Mouse (Mus musculus) CH12F3 (cell line): ENCODE results near the gene Dph5.
"Not testable (repeated sequence)": the region's sequence is repeated elsewhere in the genome, so short reads cannot be mapped to it uniquely, and the experiment has no call there.

Source experiments
- in situ Hi-C: fragments of 300-500 bp; cut with MboI; formaldehyde crosslinking; loops from 2 replicates; pipeline ENCODE4 v1.14.3; 2020; ENCODE audit warnings: low sequenced_read_pairs

Gene Dph5

GRCm38 (mm10) chr3:115887427-115888309 lies at the start of gene Dph5:
Gene Dph5 (plus strand): TSS chr3:115887837.
- in situ Hi-C loops, result no loop called here

DNA sequence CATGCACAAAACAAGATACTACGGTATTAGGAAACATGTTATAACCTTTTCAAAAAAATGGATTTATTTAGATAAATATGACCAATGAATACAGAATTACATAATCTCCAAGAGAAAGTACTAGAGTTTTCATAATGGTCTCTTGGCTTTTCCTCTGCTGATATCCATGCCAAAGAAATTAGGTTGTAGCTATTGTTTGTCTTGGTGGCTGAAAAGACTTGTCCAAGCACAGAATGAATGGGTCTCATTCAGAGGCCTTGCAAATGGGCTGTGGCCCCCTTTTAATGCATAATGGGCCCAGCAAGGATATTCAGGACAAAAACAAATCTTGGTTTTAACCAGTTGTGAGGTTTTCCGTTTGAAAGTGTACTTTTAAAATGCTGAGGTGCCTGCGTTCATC lies 43.1 kb upstream of the Dph5 start:
- in situ Hi-C loops, result no loop called here

DNA sequence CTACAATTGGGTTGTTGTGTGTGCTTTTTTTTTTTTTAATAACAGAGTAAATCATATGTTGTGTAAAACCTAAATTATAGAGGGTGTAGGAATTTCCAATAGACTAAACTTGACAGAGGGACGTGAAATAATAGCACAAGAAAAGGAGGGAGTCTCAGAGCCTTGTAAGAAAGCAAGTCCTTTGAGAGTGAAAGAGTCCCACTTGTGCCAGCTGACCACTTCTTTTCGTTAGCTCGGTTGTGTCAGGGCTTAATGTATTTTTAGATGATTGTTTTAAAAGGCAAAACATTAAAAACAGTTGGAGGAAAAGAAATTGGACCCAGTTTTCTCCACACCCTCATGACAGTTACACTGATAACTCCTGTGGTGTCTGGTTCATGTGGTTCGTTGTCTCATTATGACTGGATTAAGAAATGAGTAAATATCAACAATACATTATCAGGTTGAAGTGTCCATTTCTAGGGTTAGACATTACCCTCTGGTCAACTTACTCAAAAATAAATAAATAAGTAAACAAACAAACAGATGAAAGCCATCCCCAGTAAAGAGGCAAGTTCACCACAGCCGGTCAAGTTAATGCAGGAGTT lies 42.5 kb upstream of the Dph5 start:
- in situ Hi-C loops, result no loop called here

- in situ Hi-C loops, result no loop called here
Observed at GRCm38 (mm10) chr3:115845724-115846123, 41.9 kb upstream of the Dph5 start.

DNA sequence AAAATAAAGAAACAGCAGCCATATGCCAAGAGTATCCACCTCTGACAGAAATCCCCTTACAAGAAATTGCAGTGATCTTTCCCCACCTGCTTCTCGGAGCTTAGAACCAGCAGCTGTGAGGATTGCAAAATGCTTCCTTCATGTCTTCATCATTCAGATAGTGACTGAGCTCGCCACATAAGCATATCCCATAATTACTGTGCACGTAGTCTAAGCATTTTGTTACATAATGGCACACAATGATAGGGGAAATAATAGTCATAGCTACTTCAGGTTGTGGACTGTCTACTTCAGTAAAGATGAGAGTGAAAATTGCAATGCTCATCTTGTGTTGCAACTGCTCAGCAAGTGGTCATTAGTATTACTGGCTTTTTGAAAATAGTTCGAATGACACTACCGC lies 41.5 kb upstream of the Dph5 start:
- in situ Hi-C loops, result no loop called here

DNA sequence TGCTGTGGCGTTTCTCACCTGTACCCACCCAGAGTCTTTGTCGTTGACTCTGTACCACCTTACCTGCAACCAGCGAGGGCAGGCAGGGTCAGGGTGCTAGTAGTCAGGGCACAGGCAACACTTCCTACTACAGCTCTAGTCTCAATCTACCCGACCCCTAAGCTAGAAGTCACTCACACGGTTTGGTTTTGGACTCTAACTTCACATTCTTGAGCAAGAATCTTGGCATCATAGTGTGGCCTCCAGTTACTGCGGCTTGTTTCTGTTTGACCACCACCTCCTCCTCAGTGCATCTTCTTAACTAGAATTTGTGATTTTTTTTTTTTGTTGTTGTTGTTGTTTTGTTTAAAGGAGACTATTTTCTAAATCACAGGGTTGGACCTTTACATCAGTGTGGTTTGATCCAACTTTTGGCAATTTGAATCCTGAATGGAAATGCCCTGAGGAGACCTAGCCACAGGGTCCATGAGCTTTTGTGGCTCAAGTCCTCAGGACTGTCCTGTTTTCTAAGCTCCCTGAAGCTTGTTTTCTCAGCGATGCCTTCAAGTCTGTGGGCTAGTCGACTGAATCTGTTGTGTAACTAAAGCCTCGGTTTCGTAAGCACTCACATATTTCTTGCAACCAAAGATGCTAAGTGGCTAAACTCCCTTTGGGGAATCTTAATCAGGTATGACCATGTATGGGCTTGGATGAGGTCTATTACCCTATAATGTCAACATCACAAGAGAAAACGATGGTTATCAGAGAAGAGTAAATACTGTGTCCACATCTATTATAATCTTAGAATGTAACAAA lies 38.8 kb upstream of the Dph5 start:
- in situ Hi-C loops, result no loop called here

DNA sequence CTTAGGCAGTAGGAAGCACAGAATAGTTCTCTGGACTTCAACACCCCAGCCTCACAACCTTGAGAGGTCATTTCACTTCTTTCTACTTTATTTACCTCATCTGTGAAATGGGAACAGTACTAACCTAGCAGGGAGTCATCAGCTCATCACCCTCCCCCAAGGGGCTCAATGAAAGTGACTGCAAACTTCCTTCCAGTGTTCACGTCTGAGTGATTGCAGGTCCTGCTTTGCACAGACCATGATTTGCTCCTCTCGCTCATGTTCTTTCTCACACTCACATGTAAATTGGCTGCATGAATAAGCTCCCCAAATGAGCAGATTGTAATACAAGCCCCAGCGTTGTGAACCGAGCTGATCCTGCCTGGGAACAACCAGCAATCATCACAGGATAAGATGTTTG lies 36.7 kb upstream of the Dph5 start:
- in situ Hi-C loops, result no loop called here

- in situ Hi-C loops, result no loop called here
Observed at GRCm38 (mm10) chr3:115854672-115855191, 32.9 kb upstream of the Dph5 start.

DNA sequence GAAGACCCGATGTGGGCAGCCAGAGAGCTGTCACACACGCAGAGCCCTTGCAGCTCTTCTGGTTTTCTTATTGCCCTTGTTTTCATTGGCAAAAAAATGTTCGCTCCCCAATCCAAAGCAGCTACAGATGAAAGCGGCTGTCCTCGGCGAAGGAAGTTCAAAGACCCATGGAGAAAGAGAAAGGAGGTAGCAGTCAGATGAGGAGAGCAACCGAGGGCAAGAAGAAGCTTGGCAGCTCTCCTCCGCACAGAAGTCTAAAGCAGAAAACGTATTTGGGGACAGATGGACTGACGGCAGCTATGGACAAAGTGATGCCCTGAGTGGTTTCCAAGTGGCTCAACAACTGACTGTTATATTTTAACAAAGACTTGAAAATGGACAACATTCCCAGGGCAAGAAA lies 32.1 kb upstream of the Dph5 start:
- in situ Hi-C loops, result no loop called here

DNA sequence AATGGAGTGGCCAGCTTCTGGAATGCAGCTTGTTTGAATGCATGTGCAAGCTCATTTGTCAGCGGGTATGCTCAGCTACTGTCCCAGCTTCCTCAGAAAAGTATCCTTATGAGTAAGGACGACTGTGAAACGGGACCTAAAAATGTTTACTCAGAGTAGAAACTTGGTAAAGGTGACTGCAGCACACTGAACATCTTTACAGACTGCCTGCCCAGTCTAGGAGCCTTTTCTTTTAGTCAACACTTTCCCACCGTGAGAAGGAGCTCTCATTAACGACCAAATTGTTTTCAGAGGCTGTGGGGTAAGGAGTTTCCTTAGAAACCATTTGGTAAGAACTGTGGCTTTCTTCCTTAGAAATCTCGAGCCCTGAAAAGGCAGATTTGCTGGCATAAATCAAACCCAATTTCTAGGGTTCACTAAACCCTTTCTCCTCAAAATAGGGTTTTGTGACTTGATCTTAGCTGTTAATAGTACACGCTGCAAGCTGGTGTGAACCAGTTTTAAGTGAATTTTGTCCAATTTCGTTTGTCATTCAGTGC lies 31.1 kb upstream of the Dph5 start:
- in situ Hi-C loops, result no loop called here

GRCm38 (mm10) chr3:115857436-115857835 lies 30.2 kb upstream of the Dph5 start:
- in situ Hi-C loops, result no loop called here

DNA sequence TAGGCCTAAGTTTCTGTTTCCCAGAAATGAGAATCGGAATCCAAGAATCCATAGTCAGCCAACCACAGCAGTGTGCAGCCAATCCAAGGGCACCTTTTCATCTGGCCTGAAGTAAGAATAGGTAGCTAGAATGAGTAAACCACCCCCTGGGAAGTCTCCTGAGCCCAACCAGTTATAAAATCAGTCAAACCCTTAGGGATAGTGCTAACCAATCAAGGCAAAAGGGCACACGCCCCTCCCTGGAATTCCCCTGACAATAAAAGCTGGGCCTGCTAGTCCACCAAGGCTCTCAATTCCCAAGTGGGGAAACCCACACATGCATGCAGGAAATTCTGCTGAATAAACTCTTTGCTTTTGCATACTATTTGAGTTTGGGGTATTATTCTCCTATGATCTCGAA lies 28.8 kb upstream of the Dph5 start:
- in situ Hi-C loops, result no loop called here

- in situ Hi-C loops, result not testable (repeated sequence)
Observed at GRCm38 (mm10) chr3:115860780-115861179, 26.9 kb upstream of the Dph5 start.

DNA sequence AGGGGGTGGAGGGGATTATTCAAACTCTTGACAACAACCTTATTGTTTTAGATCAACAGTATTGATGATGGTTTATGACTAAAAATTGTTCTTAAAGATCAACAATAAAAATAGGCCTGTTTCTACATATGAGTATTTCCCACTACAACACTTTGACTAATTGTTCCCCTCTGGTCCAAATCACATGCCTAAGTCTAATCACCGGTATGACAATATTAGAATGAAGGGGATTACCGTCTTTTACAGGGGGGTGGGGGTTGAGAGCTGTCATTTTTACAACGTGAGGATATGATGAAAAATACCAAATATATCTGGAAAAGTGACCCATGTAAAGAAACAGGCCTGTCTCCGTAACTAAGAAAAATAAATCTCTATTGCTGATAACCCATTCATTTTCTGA lies 24.1 kb upstream of the Dph5 start:
- in situ Hi-C loops, result no loop called here

GRCm38 (mm10) chr3:115867150-115867549 lies 20.5 kb upstream of the Dph5 start:
- in situ Hi-C loops, result no loop called here

DNA sequence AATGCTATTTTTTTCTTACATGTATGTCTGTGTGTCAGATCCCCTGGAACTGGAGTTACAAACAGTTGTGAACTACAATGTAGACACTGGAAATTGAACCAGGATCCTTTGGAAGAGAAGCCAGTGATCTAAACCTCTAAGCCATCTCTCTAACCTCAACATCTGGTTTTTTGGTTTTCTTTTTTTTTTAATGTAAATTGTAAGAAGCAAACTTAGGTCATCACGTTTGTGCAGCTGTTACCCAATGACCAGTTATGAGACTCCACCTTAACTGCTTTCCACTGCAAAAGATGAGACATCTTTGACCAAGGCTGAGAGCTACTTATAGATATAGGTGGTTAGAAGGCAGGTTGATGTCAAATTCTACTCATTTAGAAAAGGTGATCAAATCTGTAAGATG lies 19.7 kb upstream of the Dph5 start:
- in situ Hi-C loops, result no loop called here

DNA sequence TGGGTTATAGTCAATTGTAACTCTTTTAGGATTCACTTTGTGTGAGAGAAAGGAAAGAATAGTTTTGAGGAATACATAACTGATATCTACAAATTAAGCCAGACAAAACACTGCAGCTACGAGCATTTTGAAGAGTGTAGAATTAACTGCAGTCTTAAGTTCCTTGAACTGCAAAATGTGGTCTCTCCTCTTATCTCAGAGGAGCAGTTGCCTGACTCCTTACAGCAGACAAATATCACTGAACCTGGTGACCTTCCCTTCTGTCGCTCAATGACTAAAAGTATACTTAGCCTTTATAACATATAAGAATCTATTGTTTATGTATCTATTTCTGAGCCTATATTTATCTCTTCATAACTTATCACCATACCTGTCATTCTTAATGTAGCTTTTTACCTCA lies 18.3 kb upstream of the Dph5 start:
- in situ Hi-C loops, result no loop called here

- in situ Hi-C loops, result no loop called here
Observed at GRCm38 (mm10) chr3:115875551-115875950, 12.1 kb upstream of the Dph5 start.

DNA sequence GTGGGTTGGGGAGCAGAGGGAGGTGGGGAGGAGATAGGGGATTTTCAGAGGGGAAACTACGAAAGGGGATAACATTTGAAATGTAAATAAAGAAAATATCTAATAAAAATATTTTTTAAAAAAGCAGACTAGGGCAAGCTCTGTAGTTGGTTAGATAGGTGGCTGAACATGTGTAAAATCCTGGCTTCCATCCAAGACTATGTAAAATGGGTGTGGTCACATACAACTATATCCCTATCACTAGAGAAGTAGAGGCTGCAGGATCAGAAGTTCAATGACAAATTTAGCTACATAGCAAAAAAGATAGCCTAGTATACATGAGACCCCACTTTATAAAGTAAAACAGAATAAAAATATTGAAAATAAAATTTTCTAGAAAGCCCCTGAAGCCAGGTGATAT lies 10.5 kb upstream of the Dph5 start:
- in situ Hi-C loops, result no loop called here

DNA sequence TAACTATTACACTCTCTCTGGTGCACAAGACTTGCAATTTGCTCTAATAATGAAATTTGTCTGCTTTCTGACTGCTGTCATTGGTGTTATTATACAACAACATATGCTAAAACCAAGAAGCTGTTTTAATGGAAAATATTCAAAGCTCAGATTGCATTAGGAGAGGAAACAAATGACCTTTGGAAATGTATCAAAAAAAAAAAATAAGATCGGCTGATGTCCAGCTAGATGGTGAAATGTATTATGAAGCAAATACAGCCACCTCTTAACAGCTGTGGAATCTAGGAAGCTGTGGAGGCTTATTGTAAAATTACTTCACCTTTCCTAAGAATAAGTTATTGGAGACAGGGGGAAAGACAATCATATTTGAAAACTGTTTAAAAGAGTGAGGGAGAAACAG lies 3.6 kb upstream of the Dph5 start:
- in situ Hi-C loops, result no loop called here
